Mouse (Mus musculus) large intestine, adult 2 months (tissue): ENCODE data around the gene Tbc1d13. TPM values are rescaled to one million over a fixed set of nuclear protein-coding genes. Genes with fewer than 3 reads are reported as not detected.
"Not testable (repeated sequence)": the region's sequence is repeated elsewhere in the genome, so short reads cannot be mapped to it uniquely, and the experiment has no call there.

Experiments used
- DNase-seq: peaks from one replicate; pipeline ENCODE4 v3.0.0-alpha.2; 2012; ENCODE audit warnings: low read depth, low spot score
- WGBS: fragments of 180-500 bp; shearing (Covaris S2); methylation state at CpG from one replicate; pipeline ENCODE4 v1.1.7; 2018; 5-methylcytosine and 5-hydroxymethylcytosine counted together
- polyA plus RNA-seq: library from polyadenylated mRNA; depleted of rRNA; stranded (reverse); fragments of >200 nt; gene quantifications from 2 replicates; pipeline ENCODE4 v1.2.3, GENCODE M21; 2012

Tbc1d13 gene
- polyA plus RNA-seq, 1 experiment = 69.9 TPM

GRCm38 (mm10) chr2:30124472-30125274, 8.9 kb upstream of the Tbc1d13 start, which contains the start of gene Zer1:
Gene Zer1, minus strand, starts transcription at chr2:30124585.
- 8% methylated on average over 31 of the region's 31 CpGs for WGBS
- DNase-seq = peak; percentile 90

- no peak for DNase-seq
- 26% methylated on average over 2 of the region's 2 CpGs for WGBS
These were observed 4.8 kb upstream of the Tbc1d13 start for GRCm38 (mm10) chr2:30128789-30129188.

DNA sequence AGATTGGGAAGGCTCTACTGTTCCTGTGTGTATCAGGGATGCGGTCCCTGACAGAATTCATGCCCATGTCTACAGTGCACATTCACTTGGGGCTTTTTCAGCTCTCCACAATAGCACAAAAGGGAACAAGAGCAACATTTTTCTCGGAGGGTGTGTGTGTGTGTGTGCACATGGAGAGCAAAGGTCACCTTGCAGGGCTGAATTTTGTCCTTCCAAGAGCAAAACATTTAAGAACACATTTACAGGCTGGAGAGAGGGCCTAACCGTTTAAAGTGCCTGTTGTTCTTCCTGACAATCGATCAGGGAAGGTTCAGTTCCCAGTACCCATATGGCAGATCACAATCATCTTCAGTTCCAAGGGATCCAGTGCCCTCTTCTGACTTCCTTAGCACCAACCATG, 3.4 kb upstream of the Tbc1d13 start:
- 43% methylated on average over 4 of the region's 4 CpGs for WGBS
- no peak for DNase-seq

- not testable (repeated sequence) for DNase-seq
- 49% methylated on average over 5 of the region's 5 CpGs for WGBS
These were observed 2.3 kb upstream of the Tbc1d13 start for GRCm38 (mm10) chr2:30131240-30131639.

DNA sequence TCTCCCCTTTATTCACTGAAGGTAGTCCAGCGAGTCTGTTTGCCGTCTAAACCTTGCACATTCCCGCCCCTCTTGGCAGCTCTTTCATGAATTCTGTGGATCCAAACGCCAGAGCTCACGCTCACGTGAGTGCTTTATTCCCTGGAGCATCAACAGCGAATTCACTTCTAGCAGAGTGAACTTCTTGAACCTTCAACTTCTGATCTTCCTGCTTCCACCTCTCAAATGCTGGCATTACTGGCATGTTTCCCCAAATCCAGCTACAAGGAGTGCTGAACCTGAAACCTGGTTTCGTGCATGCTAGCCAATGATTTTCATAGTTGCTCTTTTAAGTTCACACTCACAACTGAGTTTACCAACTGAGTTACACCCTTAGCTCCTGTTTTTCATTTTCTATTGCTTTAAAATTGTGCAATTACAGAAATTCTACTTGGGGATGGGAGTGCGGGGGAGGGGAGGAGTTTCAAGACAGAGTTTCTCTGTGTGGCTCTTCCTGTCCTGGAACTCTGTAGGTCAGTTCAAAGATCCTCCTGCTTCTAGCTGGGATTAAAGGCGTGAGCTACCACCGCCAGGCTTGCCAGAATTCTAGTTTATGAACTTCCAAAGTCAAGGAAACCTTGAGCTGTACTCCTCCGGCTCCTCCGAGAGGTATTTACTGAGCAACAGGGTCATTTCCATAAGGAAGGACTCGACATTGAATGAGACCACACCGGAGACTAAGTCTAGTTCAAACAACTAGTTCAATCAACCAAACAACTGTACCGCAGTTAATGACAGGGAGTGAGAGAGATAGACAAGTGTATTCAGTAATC, 539 bp upstream of the Tbc1d13 start:
- DNase-seq = no peak
- WGBS = 3% methylated on average over 16 of the region's 16 CpGs

DNA sequence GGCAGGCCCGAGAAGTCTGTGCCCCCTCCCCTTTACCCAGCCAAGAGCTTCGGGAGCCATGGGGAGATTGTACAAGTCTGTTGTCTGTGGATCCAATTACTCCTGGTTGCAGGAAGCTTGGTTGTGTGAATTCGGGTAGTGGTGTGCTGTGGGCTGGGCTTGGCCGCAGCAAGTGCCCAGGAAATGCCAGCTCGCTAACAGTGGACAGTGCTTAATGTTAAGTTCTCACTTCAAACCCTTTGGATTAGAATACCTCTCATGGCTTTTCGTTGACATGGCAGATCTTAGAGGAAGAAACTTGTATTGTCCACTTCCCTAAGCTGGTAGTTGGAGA, 799 bp downstream of the Tbc1d13 start:
- 3% methylated on average over 6 of the region's 6 CpGs for WGBS
- no peak for DNase-seq

- 16% methylated on average over 10 of the region's 10 CpGs for WGBS
- DNase-seq = peak; percentile 57
These were observed 1.5 kb downstream of the Tbc1d13 start for GRCm38 (mm10) chr2:30134928-30135620.

GRCm38 (mm10) chr2:30136458-30136857, 2.9 kb downstream of the Tbc1d13 start:
- WGBS = 48% methylated on average over 10 of the region's 10 CpGs
- DNase-seq = no peak

DNA sequence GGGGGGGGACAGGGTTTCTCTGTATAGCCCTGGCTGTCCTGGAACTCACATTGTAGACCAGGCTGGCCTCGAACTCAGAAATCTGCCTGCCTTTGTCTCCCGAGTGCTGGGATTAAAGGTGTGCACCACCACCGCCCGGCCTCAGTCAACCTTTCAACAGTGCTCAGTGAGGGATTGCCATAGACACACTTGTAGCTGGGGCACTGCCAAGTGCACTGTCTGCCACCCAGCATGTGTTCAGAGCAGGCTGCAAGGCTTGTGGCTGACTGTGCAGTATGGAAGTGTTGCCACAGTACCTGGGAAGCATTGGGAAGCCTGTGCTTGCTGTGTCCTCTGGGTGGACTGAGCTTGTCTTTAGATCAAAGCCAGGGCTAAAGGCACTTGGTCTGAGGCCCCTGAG, 6.5 kb downstream of the Tbc1d13 start:
- DNase-seq = not testable (repeated sequence)
- WGBS = 87% methylated on average over 4 of the region's 4 CpGs

GRCm38 (mm10) chr2:30144436-30144835, 10.9 kb downstream of the Tbc1d13 start:
- WGBS = 95% methylated on average over 4 of the region's 4 CpGs
- DNase-seq = no peak

DNA sequence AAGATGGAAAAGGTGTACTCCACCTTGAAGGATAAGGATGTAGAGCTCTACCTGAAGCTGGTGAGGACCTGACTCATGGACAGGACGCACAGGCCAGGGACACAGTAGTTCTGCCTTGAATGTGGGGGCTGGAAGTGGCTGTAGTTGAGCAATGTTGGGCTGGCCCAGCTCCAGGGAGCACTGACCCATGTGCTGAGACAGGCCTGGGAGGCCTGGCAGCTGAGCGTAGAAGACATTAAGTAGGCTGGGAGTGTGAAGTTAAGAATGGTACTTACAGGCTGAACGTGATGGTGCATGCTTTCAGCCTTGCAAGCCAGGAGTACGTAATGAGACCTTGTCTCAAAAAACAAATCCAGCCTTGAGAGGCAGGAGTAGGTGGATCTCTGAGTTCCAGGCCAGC, 13.9 kb downstream of the Tbc1d13 start:
- DNase-seq = no peak

GRCm38 (mm10) chr2:30151840-30152239, 18.3 kb downstream of the Tbc1d13 start:
- 62% methylated on average over 11 of the region's 11 CpGs for WGBS

More for the DNA sequence above, 13.9 kb downstream of the Tbc1d13 start:
- WGBS = 83% methylated on average over 4 of the region's 4 CpGs

GRCm38 (mm10) chr2:30152616-30153015, 19.1 kb downstream of the Tbc1d13 start:
- no peak for DNase-seq
- 41% methylated on average over 8 of the region's 8 CpGs for WGBS

More at GRCm38 (mm10) chr2:30151840-30152239, 18.3 kb downstream of the Tbc1d13 start:
- DNase-seq = no peak

DNA sequence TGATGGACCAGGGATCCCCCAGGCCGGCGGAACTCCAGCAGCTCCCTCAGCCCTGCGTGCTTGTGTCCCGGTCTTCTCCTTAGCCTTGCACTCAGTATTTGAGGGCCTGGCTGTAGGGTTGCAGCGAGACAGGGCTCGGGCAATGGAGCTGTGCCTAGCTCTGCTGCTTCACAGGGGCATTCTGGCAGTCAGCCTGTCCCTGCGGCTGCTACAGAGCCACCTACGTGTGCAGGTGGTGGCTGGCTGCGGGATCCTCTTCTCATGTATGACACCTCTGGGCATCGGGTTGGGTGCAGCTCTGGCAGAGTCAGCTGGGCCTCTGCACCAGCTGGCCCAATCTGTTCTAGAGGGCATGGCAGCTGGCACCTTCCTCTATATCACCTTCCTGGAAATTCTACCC, 26.3 kb downstream of the Tbc1d13 start:
- WGBS = 91% methylated on average over 9 of the region's 10 CpGs

DNA sequence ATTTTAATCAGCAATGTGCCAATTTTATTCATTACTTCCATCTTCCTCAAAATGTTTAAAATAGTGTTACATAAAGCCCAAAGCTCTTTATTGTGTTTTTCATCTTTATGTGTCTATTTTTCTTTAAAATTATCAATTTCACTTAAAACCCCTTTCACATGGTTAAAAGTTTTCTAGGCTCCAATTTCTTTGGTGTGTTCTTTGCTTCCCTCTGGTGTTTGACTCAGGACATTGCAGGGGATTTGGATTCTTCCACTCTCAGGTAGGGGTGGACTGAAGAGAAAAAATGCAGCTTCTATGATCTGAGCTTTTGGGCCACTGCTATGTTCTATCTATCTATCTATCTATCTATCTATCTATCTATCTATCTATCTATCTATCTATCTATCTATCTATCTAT, 28.3 kb downstream of the Tbc1d13 start:
- DNase-seq = no peak

More for the DNA sequence above, 26.3 kb downstream of the Tbc1d13 start:
- DNase-seq = not testable (repeated sequence)

DNA sequence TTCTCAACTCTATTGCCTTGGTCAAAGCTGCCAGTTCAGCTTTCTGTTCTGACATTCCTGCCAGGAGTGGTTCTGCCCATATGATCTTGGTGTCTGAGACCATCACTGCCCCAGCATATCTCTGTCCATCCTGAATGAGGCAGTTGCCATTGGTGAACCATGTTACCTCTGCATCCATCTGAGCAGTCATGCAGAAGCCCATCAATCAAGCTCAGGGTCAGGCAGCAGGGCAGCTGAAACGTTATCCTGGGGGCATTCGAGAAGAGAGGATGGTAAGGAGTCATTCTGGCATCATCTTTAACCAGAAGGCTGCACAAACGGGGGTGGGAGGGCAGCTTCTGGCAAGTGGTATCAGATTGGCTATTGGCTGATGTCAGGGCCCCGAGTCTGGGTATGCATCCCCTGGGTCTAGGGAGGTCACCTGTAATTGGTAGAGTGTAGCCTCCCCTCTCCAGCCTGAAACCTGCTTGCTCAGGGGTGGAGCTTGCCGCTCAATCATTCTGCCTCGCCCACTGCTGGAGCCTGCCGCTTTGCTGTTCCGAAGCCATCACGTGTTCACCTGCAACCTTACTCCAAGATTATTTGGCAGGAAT, 30.9 kb downstream of the Tbc1d13 start:
- no peak for DNase-seq
- WGBS = 46% methylated on average over 9 of the region's 9 CpGs

DNA sequence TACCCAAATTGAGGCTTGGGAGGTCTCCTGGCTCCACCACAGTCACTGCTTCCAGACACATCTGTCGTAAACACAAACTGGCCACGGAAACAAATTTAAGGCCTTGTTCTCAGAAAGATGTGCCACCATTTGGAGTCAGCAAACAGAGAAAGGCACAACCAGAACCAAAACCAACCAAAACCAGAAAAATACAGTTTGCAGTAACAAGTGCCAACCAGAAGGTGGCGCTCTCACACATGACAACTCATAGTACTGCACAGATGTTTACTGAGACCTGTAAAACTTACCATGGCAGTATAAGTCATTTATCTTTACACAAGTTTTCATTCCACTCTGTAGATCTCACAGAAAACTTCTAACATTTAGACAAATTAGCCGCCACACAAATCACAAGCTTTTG, 33.1 kb downstream of the Tbc1d13 start:
- 60% methylated on average over 4 of the region's 4 CpGs for WGBS

GRCm38 (mm10) chr2:30171371-30171996, 37.9 kb downstream of the Tbc1d13 start, which contains the start of gene Endog:
Gene Endog, plus strand, starts transcription at chr2:30171493.
- WGBS = under 1% methylated on average over 66 of the region's 75 CpGs
- peak; percentile 58 for DNase-seq

More for the DNA sequence above, 33.1 kb downstream of the Tbc1d13 start:
- no peak for DNase-seq

DNA sequence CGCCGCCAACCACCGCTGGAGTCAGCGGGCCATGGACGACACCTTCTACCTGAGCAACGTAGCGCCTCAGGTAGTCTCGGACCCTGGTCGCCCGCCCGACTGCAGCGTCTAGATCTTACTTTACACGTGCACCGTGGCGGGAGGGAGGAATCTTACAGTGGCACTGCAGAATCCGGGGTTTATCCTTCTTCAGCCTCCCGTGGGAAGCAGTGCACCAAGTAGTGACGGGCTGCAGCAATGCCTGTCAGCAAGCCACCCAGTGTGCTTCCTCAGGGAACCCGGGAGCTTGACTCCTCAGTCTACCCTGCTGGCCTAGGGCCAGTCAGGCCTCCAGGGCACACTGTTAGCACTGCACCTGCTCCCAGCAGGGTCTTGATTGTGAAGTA, 38.4 kb downstream of the Tbc1d13 start:
- DNase-seq = no peak

More for the DNA sequence above, 38.4 kb downstream of the Tbc1d13 start:
- WGBS = under 1% methylated on average over 19 of the region's 19 CpGs
